Mouse (Mus musculus) small intestine, adult 2 months (tissue): ENCODE measurements around the gene Rars.

ENCODE experiments used
- CTCF ChIP-seq: fragments of 200-500 bp; IDR thresholded peaks from 2 replicates; pipeline ENCODE4 v1.5.1; 2012; ENCODE audit warnings: low read depth, mild to moderate bottlenecking, control low read depth, inconsistent platforms, low read length, moderate library complexity, mixed read lengths; ENCODE audit not compliant: insufficient replicate concordance, insufficient read length; ENCODE audit errors: extremely low read depth
- POLR2A ChIP-seq: fragments of 200-500 bp; IDR thresholded peaks from 2 replicates; pipeline ENCODE4 v1.6.1; 2012; ENCODE audit warnings: low read depth, mild to moderate bottlenecking, control low read depth, inconsistent platforms, low read length, moderate library complexity

- TF ChIP-seq POLR2A (no peak), CTCF (no peak)
These were observed 30.8 kb upstream of the Rars start for GRCm38 (mm10) chr11:35864981-35865604.
